Mouse (Mus musculus): ENCODE measurements around the gene Myf6.

Myf6 gene

DNA sequence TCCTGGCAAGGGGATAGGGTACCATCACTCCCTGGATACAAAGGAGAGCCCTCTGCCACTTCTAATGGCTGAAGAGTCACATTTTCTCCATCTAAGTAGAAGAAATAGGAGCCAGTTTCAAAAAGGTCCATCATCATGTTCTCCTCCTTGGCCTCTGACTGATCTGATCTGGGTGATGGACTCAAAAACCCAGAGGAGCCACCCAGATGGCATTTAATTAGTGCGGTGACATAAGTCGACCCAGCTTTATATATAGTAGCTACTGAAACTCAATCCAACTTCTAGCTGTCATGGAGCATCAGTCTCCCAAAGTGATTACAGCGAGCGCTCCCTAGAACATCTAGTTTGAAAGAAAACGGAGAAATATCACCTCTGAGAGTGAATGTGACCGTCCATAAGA lies at the start of gene Myf6:
Gene Myf6, minus strand, starts transcription at position 170 of the 400 bp plus-strand sequence.
- DNase-seq = no peak

GRCm38 (mm10) chr10:107543026-107543425 lies 48.5 kb upstream of the Myf6 start:
- no peak for DNase-seq

GRCm38 (mm10) chr10:107528758-107529157 lies 34.2 kb upstream of the Myf6 start:
- DNase-seq = no peak

- peak; percentile 11 to 38 for DNase-seq
Measured at GRCm38 (mm10) chr10:107519216-107519615, 24.7 kb upstream of the Myf6 start.

DNA sequence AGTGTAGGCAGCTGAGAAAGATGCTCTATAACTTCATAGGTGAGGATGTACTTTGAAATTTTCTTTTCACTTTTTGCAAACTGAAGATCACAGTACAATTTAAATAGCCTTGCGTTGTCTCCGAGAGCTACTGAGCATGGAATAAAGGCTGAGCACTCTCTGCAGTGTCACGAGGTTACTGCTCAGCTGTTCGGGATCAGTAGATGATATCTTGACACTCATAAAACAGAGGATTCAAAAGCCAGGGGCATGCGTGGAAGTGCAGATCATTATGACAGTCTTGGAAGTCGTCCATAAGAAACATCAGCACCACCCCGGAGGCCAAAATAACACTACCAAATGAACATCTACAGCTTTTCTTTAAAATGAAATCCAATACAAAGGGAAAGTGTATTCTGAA lies 22.1 kb upstream of the Myf6 start:
- no peak for DNase-seq

GRCm38 (mm10) chr10:107514735-107515134 lies 20.2 kb upstream of the Myf6 start:
- no peak for DNase-seq

- no peak for DNase-seq
Measured at GRCm38 (mm10) chr10:107506397-107506796, 11.9 kb upstream of the Myf6 start.

DNA sequence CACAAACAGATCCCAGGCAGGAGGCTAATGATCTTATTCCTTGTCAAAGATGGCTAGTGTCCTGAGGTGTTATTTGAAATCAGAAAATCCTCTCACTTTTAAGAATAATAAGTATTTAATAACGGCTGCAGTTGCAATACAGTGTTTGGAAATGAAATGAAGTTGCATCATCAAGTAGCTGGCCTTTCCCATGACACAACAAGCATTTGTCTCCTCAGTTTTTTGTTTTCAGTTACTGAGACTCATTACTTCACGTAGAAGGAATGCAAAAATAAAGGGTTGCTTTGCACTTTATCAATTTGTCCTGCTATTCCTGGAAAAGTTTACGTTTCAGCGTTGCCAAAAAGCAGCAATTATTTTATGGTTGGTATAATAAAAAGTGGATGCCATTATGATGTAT lies 8.9 kb upstream of the Myf6 start:
- DNase-seq = no peak

- no peak for DNase-seq
Measured at GRCm38 (mm10) chr10:107502193-107502592, 7.7 kb upstream of the Myf6 start.

GRCm38 (mm10) chr10:107499656-107500055 lies 5.1 kb upstream of the Myf6 start:
- DNase-seq = no peak

GRCm38 (mm10) chr10:107496402-107496801 lies 1.9 kb upstream of the Myf6 start:
- DNase-seq = no peak

- no peak for DNase-seq
Measured at GRCm38 (mm10) chr10:107493580-107494474, 710 bp downstream of the Myf6 start.

DNA sequence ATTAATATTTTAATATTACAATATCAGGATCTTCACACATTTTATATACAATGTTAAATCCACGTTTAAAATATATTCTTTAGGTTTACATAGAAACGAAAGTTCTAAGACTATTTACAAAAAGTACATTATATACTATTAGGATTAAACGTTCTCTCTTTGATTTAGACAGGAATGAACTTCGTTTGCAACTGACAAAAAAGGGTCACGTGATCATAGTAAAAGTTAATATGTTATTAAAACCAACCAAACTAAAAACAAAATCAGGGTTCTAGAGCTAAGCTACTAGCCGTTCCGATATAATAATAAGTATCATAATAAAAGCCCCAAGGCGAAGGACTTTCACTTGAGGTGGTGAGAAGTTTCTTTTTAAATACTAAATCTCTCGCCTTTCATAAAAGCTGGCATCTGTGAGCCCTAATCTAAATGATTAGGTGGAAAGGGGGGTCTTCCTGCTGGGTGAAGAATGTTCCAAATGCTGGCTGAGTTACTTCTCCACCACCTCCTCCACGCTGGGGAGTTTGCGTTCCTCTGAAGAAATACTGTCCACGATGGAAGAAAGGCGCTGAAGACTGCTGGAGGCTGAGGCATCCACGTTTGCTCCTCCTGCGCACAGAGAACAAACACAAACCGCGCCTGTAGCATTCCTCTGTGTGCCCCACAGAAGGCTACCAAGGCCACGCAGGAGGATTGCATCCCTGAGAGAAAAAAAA lies 1.5 kb downstream of the Myf6 start:
- peak in 1 of 2 experiments; percentile 11 for DNase-seq

- DNase-seq = no peak
Measured at GRCm38 (mm10) chr10:107488654-107489315, 5.8 kb downstream of the Myf6 start.

GRCm38 (mm10) chr10:107486770-107487169 lies 7.8 kb downstream of the Myf6 start:
- DNase-seq = no peak

- no peak for DNase-seq
Measured at GRCm38 (mm10) chr10:107485870-107486269, 8.7 kb downstream of the Myf6 start, which contains the start of gene Myf5. TSS of gene Myf5 (minus strand) at chr10:107486134.

DNA sequence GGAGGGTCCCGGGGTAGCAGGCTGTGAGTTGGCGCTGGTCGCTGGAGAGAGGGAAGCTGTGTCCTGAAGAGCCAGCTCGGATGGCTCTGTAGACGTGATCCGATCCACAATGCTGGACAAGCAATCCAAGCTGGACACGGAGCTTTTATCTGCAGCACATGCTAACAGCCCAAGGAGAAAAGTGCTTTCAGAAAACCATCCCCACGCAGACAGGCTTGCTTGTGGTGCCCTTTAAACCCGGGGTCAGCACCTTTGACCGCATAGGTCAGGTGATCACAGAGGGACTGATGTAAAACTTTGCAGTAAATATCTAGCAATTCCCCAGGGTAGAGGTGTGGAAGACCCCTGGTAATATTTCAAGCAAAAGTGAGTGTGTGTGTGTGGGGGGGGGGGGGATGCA lies 10.5 kb downstream of the Myf6 start:
- DNase-seq = no peak

GRCm38 (mm10) chr10:107473497-107473896 lies 21.0 kb downstream of the Myf6 start:
- DNase-seq = no peak

DNA sequence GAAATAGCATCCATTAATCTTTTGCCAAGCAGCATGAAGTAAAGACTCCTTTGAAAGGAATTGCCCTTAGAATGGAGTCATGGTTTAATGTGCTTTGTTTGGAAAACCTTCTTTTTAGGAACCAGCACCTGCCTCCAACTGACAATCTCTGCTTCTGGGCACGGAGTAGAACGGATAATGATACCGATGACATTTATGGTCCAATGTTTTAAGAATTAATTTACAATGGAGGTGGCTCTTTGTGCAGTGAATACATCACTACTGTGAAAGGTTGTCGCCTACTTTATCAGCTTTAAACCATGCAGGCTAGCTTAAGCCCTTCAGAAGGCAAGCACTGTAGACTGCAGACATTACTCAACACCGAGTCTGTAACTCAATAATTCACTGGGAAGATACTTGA lies 22.8 kb downstream of the Myf6 start:
- no peak for DNase-seq

- DNase-seq = no peak
Measured at GRCm38 (mm10) chr10:107467819-107468218, 26.7 kb downstream of the Myf6 start.

DNA sequence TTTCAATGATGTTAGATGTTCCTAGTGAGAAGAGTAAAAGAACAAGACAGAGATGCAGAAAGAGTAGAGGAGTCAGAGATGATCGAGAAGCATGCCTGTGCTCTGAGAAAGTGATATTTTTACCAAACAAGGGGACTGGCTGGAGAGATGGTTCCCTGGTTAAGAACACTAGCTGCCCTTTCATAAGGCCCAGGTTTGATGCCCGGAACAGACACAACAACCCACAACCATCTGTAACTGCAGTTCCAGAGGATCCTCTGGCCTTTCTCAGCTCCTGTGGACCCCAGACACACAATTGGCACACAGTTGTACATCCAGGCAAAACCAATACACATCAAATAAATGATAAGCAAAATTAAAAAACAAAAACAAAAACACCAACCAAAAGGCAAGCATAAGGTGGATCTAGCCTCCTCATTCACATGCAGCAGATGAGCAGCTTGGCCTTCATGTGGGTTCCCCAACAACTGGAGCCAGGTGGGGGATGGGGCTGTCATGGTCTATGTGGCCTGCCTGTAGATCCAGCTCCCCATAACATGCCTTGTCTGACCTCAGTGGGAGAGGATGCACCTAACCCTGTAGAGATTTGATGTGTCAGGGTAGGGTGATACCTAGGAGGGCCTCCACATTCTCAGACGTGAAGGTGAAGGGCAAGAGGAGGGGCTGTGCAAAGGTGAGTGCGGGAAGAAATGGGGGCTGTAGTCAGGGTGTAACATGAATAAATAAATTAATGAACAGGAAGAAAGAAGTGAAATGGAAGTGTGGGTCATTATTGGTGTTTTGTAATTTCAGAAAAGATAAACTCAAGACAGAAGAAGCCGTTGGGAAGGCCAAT lies 44.8 kb downstream of the Myf6 start:
- DNase-seq = no peak

All from cerebellum, postnatal 25 days (tissue).